Mouse (Mus musculus) lung, postnatal 0 days (tissue): ENCODE measurements around the gene Avpr1a. TPM values are rescaled to one million over a fixed set of nuclear protein-coding genes. Genes with fewer than 3 reads are reported as not detected.

ENCODE experiments used
- ATAC-seq: fragments of 200-750 bp; cut with Nextera tagmentation; 2 replicates; pipeline ENCODE4 v1.8.0; 2017; ENCODE audit warnings: moderate library complexity
- DNase-seq: peaks from one replicate; pipeline ENCODE4 v3.0.0-alpha.2; 2016; ENCODE audit warnings: low spot score
- H3K27ac ChIP-seq: fragments of 300-500 bp; sonication (generic); 2 replicates; pipeline ENCODE4 v1.5.1; 2014; ENCODE audit warnings: antibody characterized with exemption, mild to moderate bottlenecking, low read length, mixed read lengths
- H3K27me3 ChIP-seq: fragments of 300-500 bp; sonication (generic); replicated peaks from 2 replicates; pipeline ENCODE4 v1.6.1; 2014; ENCODE audit warnings: low read length, mixed read lengths; ENCODE audit not compliant: insufficient read depth
- H3K36me3 ChIP-seq: fragments of 300-500 bp; sonication (generic); 2 replicates; pipeline ENCODE4 v1.6.1; 2014; ENCODE audit warnings: low read length, mixed read lengths; ENCODE audit not compliant: insufficient read depth
- H3K4me1 ChIP-seq: fragments of 300-500 bp; sonication (generic); 2 replicates; pipeline ENCODE4 v1.6.1; 2014; ENCODE audit warnings: antibody characterized with exemption, low read depth, low read length, mixed read lengths; ENCODE audit not compliant: insufficient read depth
- H3K4me2 ChIP-seq: fragments of 300-500 bp; sonication (generic); replicated peaks from 2 replicates; pipeline ENCODE4 v1.6.1; 2014; ENCODE audit warnings: low read depth, mild to moderate bottlenecking, low read length, moderate library complexity, mixed read lengths
- H3K4me3 ChIP-seq: fragments of 300-500 bp; sonication (generic); 2 replicates; pipeline ENCODE4 v1.5.1; 2014; ENCODE audit warnings: low read depth, low read length
- H3K9ac ChIP-seq: fragments of 300-500 bp; sonication (generic); replicated peaks from 2 replicates; pipeline ENCODE4 v1.6.1; 2014; ENCODE audit warnings: low read depth, mild to moderate bottlenecking
- H3K9me3 ChIP-seq: fragments of 300-500 bp; sonication (generic); 2 replicates; pipeline ENCODE4 v1.6.1; 2016; ENCODE audit warnings: low read length, mixed read lengths
- CTCF ChIP-seq: IDR thresholded peaks from 2 replicates; pipeline ENCODE4 v1.5.1; 2016; ENCODE audit warnings: antibody characterized with exemption, mild to moderate bottlenecking
- EP300 ChIP-seq: IDR thresholded peaks from 2 replicates; pipeline ENCODE4 v1.6.1; 2016; ENCODE audit warnings: antibody characterized with exemption, mild to moderate bottlenecking, control low read depth
- WGBS: fragments of 180-500 bp; shearing (Covaris S2); extraction: QIAGEN DNeasy Blood & Tissue Kit; methylation state at CpG from one replicate; pipeline ENCODE4 v1.1.7; 2014; 5-methylcytosine and 5-hydroxymethylcytosine counted together
- polyA plus RNA-seq: library from polyadenylated mRNA; unstranded; fragments of >200 nt; fragmentation: Nextera tagmentation; extraction: Ambion mirVana; gene quantifications from 2 replicates; pipeline ENCODE4 v1.2.1, GENCODE M21; 2015

Avpr1a gene
- polyA plus RNA-seq, 1 experiment from 2014 or later, result 0.18 TPM

GRCm38 (mm10) chr10:122498551-122498950, 50.3 kb downstream of the Avpr1a start:
- TF ChIP-seq EP300, result no peak
- 42% methylated on average over 2 of the region's 2 CpGs for WGBS
- Histone ChIP-seq H3K36me3 (no peaks in the 10 kb centered on the region), H3K27ac (no peak overlapping the region), H3K27me3 (no peaks in the 10 kb centered on the region), H3K9me3 (no peaks in the 10 kb centered on the region), H3K9ac (no peak overlapping the region), H3K4me3 (no peak overlapping the region), H3K4me2 (no peak overlapping the region), H3K4me1 (no peaks in the 10 kb centered on the region)
- no peak for DNase-seq
- no peak for ATAC-seq

- Histone ChIP-seq H3K27me3 (no peaks in the 10 kb centered on the region), H3K36me3 (no peaks in the 10 kb centered on the region), H3K9me3 (no peaks in the 10 kb centered on the region), H3K9ac (no peak overlapping the region), H3K27ac (no peak overlapping the region), H3K4me2 (no peak overlapping the region), H3K4me1 (no peaks in the 10 kb centered on the region), H3K4me3 (no peak overlapping the region)
- no peak for ATAC-seq
- TF ChIP-seq EP300, result no peak
- TF ChIP-seq CTCF, result no peak
- 81% methylated on average over 6 of the region's 6 CpGs for WGBS
- no peak for DNase-seq
Observed at GRCm38 (mm10) chr10:122499306-122499705, 51.0 kb downstream of the Avpr1a start.

Other genes with a start within 250 kb of the Avpr1a start
- gene Ppm1h, start 230.3 kb downstream of the Avpr1a start, polyA plus RNA-seq, result 10.4 and 12.2 TPM in 2 replicates